Mouse (Mus musculus) embryonic facial prominence, embryonic 15.5 days (tissue): ENCODE measurements around the gene Rrbp1. TPM values are rescaled to one million over a fixed set of nuclear protein-coding genes. Genes with fewer than 3 reads are reported as not detected.

Source experiments
- ATAC-seq: fragments of 200-750 bp; cut with Nextera tagmentation; 2 replicates; pipeline ENCODE4 v1.8.0; 2017; ENCODE audit warnings: low read depth, moderate TSS enrichment; ENCODE audit not compliant: insufficient number of reproducible peaks, low FRiP score, low TSS enrichment
- H3K27ac ChIP-seq: fragments of 300-500 bp; sonication (generic); replicated peaks from 2 replicates; pipeline ENCODE4 v1.5.1; 2015; ENCODE audit warnings: mild to moderate bottlenecking, inconsistent platforms
- H3K27me3 ChIP-seq: fragments of 300-500 bp; sonication (generic); 2 replicates; pipeline ENCODE4 v1.6.1; 2015; ENCODE audit warnings: inconsistent platforms
- H3K36me3 ChIP-seq: fragments of 300-500 bp; sonication (generic); 2 replicates; pipeline ENCODE4 v1.6.1; 2015; ENCODE audit warnings: mild to moderate bottlenecking, inconsistent platforms
- H3K4me1 ChIP-seq: fragments of 300-500 bp; sonication (generic); 2 replicates; pipeline ENCODE4 v1.6.1; 2015; ENCODE audit warnings: inconsistent platforms
- H3K4me2 ChIP-seq: fragments of 300-500 bp; sonication (generic); replicated peaks from 2 replicates; pipeline ENCODE4 v1.6.1; 2015; ENCODE audit warnings: mild to moderate bottlenecking, inconsistent platforms
- H3K4me3 ChIP-seq: fragments of 300-500 bp; sonication (generic); replicated peaks from 2 replicates; pipeline ENCODE4 v1.5.1; 2015; ENCODE audit warnings: mild to moderate bottlenecking, inconsistent platforms
- H3K9ac ChIP-seq: fragments of 300-500 bp; sonication (generic); 2 replicates; pipeline ENCODE4 v1.6.1; 2015; ENCODE audit warnings: inconsistent platforms
- H3K9me3 ChIP-seq: fragments of 300-500 bp; sonication (generic); replicated peaks from 2 replicates; pipeline ENCODE4 v1.6.1; 2016; ENCODE audit warnings: inconsistent platforms
- WGBS: fragments of 180-500 bp; shearing (Covaris S2); methylation state at CpG from one replicate; pipeline ENCODE4 v1.1.7; 2015; 5-methylcytosine and 5-hydroxymethylcytosine counted together
- polyA plus RNA-seq: library from polyadenylated mRNA; unstranded; fragments of >200 nt; fragmentation: Nextera tagmentation; extraction: Ambion mirVana; gene quantifications from 2 replicates; pipeline ENCODE4 v1.2.1, GENCODE M21; 2015

The Rrbp1 gene
- polyA plus RNA-seq, 1 experiment from 2014 or later, result 129 TPM

DNA sequence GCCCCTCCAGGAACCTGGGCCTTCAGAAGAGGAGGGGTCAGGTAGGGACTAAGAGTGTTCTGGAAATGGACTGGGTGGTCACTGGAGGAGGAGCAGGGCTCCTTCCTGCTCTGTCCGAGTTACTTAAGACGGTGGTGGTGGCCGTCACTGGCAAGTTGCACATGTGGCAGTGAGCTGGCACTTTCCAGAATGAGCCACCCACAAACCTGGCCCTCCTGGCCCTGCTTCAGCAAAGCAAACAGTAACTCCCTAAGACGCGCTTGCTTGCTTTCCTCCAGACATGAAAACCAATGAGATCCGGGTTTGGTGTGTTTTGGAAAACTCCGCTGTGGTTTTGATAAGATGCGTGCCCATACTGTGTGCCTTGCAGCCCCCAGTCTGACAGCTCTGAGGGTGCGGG is 14.3 kb upstream of the Rrbp1 start:
- WGBS, result 78% methylated on average over 9 of the region's 9 CpGs
- H3K36me3 ChIP-seq, result no peaks in the 10 kb centered on the region
- no peak overlapping the region for H3K27ac ChIP-seq
- H3K27me3 ChIP-seq, result no peaks in the 10 kb centered on the region
- H3K4me1 ChIP-seq, result peaks cover 3% of the 10 kb centered on the region; the same call in 1 of the 2 replicates
- H3K4me3 ChIP-seq, result no peak overlapping the region
- ATAC-seq, result no peak
- H3K9ac ChIP-seq, result no peak overlapping the region
- no peak overlapping the region for H3K4me2 ChIP-seq
- H3K9me3 ChIP-seq, result no peaks in the 10 kb centered on the region

DNA sequence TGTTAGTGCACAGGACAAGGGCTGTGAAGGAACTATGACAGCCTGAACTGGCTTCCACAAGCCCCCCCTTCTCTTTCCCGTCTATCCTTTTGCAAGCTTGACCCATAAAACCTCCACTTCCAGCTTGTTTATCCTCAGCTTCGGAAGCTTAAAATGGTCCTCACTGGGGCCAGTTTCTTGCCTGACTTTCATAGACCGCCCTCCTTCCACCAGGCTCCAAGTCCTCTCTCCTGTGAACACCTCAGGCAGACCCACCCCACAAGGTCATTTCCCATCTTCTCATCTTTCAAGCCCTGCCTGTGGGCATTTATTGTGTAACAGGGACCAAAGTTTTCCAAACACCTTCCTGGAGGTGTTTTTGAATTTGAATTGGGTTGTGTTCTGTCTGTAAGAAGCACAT is 11.4 kb upstream of the Rrbp1 start:
- Histone ChIP-seq H3K4me1 (peaks cover 3% of the 10 kb centered on the region; the same call in 1 of the 2 replicates), H3K27me3 (no peaks in the 10 kb centered on the region), H3K9ac (no peak overlapping the region), H3K27ac (no peak overlapping the region), H3K9me3 (no peaks in the 10 kb centered on the region), H3K36me3 (no peaks in the 10 kb centered on the region), H3K4me2 (no peak overlapping the region), H3K4me3 (no peak overlapping the region)
- no peak for ATAC-seq
- 74% methylated on average over 3 of the region's 3 CpGs for WGBS

DNA sequence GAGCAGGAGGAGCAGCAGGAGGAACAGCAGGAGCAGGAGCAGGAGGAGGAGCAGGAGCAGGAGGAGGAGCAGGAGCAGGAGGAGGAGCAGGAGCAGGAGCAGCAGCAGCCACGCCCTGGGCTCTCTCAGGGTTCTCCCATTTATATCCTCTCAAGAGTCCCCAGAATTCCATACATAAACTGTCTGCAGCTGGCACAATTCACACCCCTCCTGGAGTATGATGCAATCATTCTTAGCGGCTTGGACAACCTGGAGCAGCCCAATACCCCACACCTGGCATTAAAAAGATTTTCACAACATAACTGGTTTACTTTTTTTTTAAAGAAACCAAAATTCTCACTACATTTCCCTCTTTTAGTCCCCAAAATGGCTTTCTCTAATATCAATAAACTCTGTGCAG is 8.9 kb upstream of the Rrbp1 start:
- Histone ChIP-seq H3K36me3 (no peaks in the 10 kb centered on the region), H3K9me3 (no peaks in the 10 kb centered on the region), H3K27me3 (no peaks in the 10 kb centered on the region), H3K4me1 (peaks cover 3% of the 10 kb centered on the region; the same call in 1 of the 2 replicates), H3K4me3 (no peak overlapping the region), H3K27ac (no peak overlapping the region), H3K4me2 (no peak overlapping the region), H3K9ac (no peak overlapping the region)
- WGBS, result 59% methylated on average over 2 of the region's 2 CpGs
- ATAC-seq, result no peak

DNA sequence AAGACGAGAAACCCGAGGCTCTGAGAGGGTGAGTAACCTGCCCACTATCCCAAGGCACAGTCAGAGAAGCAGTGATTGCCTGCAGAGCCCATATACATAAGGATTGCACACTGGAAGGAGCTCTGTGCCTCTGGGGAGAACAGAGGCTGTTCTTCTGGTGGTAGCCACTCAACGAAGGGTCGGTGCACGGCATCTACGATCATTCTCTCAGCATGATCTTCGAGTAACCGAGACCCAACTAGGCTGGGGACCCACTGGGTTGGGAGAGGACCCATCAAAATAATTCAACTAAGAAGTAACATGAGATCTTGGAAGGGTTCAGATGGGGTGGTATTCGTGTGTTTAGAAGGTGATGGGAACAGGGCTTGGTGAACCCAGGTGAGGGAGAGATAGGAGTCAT is 4.8 kb upstream of the Rrbp1 start:
- H3K36me3 ChIP-seq, result no peaks in the 10 kb centered on the region
- H3K27ac ChIP-seq, result no peak overlapping the region
- no peak for ATAC-seq
- no peak overlapping the region for H3K4me2 ChIP-seq
- no peak overlapping the region for H3K4me3 ChIP-seq
- WGBS, result 85% methylated on average over 9 of the region's 9 CpGs
- H3K9ac ChIP-seq, result no peak overlapping the region
- H3K27me3 ChIP-seq, result no peaks in the 10 kb centered on the region
- H3K4me1 ChIP-seq, result peaks cover 12% of the 10 kb centered on the region
- H3K9me3 ChIP-seq, result no peaks in the 10 kb centered on the region

DNA sequence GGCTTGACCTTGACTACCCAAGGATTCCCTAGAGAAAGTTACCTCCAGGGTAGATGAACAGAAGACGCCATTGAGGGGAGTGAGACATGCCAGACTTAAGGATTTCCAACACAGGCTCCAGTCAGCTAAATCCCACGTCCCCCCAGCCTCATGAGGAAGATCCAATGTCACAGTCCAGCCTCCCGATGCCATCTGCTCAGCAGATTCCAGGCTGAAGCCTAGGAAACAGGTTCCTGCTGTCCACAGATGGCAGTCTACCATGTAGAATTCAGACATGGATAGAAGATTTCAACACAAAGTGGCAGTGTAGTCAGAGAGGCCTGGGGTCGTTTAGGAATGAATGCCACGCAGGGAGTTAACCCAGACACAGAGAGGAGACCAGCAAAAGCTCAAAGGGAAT is 3.4 kb upstream of the Rrbp1 start:
- WGBS, result 29% methylated on average over 5 of the region's 5 CpGs
- Histone ChIP-seq H3K9ac (no peak overlapping the region), H3K9me3 (no peaks in the 10 kb centered on the region), H3K27ac (no peak overlapping the region), H3K36me3 (no peaks in the 10 kb centered on the region), H3K4me1 (peaks cover 17% of the 10 kb centered on the region), H3K27me3 (no peaks in the 10 kb centered on the region), H3K4me2 (no peak overlapping the region), H3K4me3 (no peak overlapping the region)
- ATAC-seq, result no peak

DNA sequence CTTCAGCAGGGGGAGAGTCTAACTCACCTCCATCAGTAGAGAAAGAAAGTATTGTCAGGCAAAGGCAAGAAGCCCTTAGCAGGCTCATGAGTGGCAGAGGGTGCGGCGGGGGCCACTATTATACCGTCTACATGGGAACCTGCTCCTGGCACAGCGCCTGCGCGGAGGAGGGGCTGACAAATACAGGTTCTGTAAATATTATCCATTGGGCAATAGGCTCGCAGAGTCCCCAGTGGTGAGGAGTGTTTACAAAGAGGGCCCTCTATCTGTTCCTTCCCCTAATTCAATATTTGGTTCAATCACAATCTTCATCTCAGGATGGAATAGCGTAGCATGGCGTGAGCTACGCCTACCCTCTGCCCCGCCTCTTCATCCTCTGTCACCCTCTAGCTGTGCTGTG is 3.0 kb upstream of the Rrbp1 start:
- WGBS, result 82% methylated on average over 11 of the region's 11 CpGs
- no peak overlapping the region for H3K27ac ChIP-seq
- H3K4me1 ChIP-seq, result peaks cover 21% of the 10 kb centered on the region
- H3K9me3 ChIP-seq, result no peaks in the 10 kb centered on the region
- H3K4me3 ChIP-seq, result no peak overlapping the region
- H3K36me3 ChIP-seq, result no peaks in the 10 kb centered on the region; the same call in 1 of the 2 replicates
- no peak overlapping the region for H3K4me2 ChIP-seq
- H3K9ac ChIP-seq, result no peak overlapping the region
- H3K27me3 ChIP-seq, result no peaks in the 10 kb centered on the region
- ATAC-seq, result no peak

DNA sequence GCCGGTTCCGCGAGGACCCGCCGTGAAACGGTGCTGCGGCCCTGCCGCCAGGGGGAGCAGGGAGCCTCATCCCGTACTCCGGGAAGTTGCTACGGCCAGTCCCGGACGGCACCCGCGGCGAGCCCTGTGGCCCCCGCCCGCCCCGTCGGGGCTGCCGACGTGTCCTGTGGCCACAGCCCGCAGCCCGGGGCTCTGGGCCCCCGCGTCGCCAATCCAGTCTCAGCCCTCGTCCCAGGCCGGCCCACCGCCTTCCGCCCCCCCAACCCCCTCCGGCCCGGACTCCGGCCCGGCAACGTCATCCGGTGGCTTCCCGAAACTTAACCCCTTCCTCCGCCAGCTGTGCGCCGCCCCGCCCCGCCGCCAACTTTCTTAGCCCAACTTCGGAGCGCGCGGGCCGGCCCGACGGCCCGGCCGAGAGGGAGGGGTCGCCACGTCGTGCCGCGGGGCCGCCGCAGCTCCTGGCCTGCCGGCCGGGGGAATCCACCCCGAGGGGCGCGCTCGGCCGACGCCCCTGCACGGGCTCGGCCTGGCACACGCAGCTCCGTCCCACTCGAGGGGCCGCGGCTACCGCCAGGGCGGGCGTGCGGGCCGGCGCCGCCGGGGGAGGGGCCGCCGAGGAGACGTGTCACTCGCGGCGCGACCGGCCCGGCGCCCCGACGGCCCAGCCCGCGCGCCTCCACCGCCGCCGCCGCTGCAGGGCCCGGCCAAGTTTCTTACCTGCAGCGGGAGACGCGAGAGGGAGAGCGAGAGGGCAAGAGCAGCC is 600 bp downstream of the Rrbp1 start:
- under 1% methylated on average over 88 of the region's 107 CpGs for WGBS
- Histone ChIP-seq H3K9ac (peak overlapping the region; percentile 88), H3K4me1 (peaks cover 54% of the 10 kb centered on the region), H3K36me3 (peaks cover 3% of the 10 kb centered on the region; the same call in 1 of the 2 replicates), H3K4me2 (peak overlapping the region; percentile 70), H3K4me3 (peak overlapping the region; percentile 99), H3K9me3 (no peaks in the 10 kb centered on the region), H3K27ac (peak overlapping the region; percentile 96), H3K27me3 (no peaks in the 10 kb centered on the region)
- ATAC-seq, result peak; percentile 6

DNA sequence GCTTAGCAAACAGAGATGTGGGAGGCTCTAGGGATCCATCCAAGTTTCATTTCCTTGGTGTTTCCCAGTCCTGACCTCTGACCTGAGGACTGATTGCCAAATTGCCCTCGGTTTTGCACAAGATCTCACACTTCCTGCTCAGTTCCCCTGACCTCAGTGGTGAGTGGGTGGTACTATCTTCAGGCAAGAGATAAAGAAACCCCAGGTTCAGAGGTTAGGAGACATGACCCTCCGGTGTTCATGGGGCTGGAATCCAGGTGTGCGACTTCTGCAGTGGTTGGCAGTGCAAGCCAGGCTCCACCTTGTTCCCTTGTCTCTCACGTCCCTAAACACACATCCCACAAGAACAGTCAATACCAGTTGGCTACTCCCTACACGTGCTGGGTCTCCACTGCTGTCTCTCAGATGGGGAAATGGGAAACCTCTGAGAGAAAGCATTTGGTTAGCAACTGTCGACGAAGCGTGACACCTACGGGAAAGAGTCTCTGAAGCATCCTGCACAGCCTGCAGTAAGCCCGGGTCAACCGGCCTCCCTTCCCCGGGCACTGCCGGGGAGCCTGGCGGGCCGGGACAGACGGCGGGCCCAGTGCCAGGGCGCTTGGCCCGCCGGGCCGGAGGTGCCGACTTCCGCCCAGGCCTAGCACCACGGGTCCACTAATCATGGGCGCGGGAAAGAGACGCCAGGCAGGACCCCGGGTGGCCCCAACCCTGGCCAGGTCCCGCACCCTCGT is 1.3 kb downstream of the Rrbp1 start:
- H3K9me3 ChIP-seq, result no peaks in the 10 kb centered on the region
- H3K36me3 ChIP-seq, result peaks cover 3% of the 10 kb centered on the region; the same call in 1 of the 2 replicates
- 2% methylated on average over 30 of the region's 30 CpGs for WGBS
- peak overlapping the region; percentile 96 for H3K27ac ChIP-seq
- peak overlapping the region; percentile 99 for H3K4me3 ChIP-seq
- peaks cover 60% of the 10 kb centered on the region for H3K4me1 ChIP-seq
- no peaks in the 10 kb centered on the region for H3K27me3 ChIP-seq
- peak overlapping the region; percentile 70 for H3K4me2 ChIP-seq
- ATAC-seq, result no peak
- peak overlapping the region; percentile 88 for H3K9ac ChIP-seq

DNA sequence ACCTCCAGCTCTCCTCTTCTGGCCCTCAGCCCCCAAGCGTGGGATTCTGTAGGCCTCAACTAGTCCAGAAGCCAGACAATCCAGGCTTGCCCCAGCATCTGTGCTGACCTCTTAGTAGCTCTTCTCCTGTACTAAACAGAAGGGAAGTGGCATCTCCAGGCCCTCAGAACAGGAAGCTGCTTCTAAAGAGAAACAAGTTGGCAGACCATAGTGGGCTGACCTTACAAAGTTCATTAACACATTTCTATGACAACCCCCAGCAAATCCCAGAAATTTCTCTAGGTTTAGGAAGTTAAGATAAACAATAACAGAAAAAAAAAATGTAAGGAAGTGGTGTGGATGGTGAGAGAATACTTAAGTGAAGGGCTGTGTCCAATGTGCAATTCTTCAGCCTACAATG is 2.0 kb downstream of the Rrbp1 start:
- Histone ChIP-seq H3K27ac (no peak overlapping the region), H3K4me3 (peak overlapping the region; percentile 99), H3K9ac (0 out of 2 replicates have a peak overlapping the region, but pooled peaks have one; percentile 88), H3K4me2 (peak overlapping the region; percentile 70), H3K9me3 (no peaks in the 10 kb centered on the region), H3K36me3 (peaks cover 3% of the 10 kb centered on the region; the same call in 1 of the 2 replicates), H3K4me1 (peaks cover 55% of the 10 kb centered on the region), H3K27me3 (no peaks in the 10 kb centered on the region)
- 67% methylated on average over 1 of the region's 1 CpGs for WGBS
- ATAC-seq, result no peak

DNA sequence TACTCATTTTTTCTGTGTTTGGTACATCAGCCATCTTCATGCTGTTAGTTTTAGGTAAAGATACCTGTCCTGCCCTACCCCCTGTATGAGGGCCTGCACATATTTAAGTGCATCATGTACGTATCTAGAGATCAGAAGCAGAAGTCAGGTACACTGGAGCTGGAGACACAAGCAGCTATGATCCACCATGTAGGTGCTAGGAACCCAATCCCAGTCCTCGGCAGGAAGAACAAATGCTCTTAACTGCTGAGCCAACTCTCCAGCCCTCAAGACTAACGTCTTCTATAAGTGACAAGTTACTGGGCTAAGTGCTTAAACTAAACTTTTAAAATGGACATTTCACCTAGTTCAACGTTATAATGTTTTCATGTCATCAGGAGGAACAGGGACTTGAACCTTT is 3.9 kb downstream of the Rrbp1 start:
- no peaks in the 10 kb centered on the region for H3K27me3 ChIP-seq
- peaks cover 59% of the 10 kb centered on the region for H3K4me1 ChIP-seq
- peaks cover 3% of the 10 kb centered on the region; the same call in 1 of the 2 replicates for H3K36me3 ChIP-seq

DNA sequence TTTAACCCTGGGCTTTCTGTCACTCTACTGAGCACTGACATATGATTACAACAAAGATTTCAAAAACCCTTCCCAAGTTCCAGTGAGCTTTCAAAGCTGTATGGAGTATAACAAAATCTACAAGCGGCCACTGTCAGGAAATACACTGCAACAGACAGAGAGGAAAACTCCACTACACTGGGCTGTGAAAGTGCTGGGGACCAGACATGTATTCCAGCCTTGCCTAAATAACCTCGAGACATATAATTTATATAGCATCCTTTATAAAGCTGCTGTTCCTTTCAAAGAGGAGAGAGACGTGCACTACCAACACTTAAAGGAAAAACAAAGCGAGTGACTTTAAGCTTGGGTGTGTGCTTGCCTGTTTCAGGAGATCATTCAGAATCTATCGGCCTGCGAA is 4.4 kb downstream of the Rrbp1 start:
- WGBS, result 82% methylated on average over 6 of the region's 6 CpGs
- H3K9ac ChIP-seq, result no peak overlapping the region

More for the DNA sequence above, 3.9 kb downstream of the Rrbp1 start:
- Histone ChIP-seq H3K9me3 (no peaks in the 10 kb centered on the region), H3K4me2 (no peak overlapping the region), H3K4me3 (no peak overlapping the region), H3K9ac (no peak overlapping the region), H3K27ac (no peak overlapping the region)
- ATAC-seq, result no peak
- WGBS, result 81% methylated on average over 4 of the region's 4 CpGs

More for the DNA sequence above, 4.4 kb downstream of the Rrbp1 start:
- Histone ChIP-seq H3K36me3 (peaks cover 3% of the 10 kb centered on the region; the same call in 1 of the 2 replicates), H3K27me3 (no peaks in the 10 kb centered on the region), H3K4me2 (no peak overlapping the region), H3K9me3 (no peaks in the 10 kb centered on the region), H3K4me1 (peaks cover 59% of the 10 kb centered on the region), H3K4me3 (no peak overlapping the region), H3K27ac (no peak overlapping the region)
- ATAC-seq, result no peak
